Mouse (Mus musculus) thymus, adult 2 months (tissue): ENCODE results near the gene Apol10b.

Experiments used
- CTCF ChIP-seq: fragments of 200-500 bp; IDR thresholded peaks from 2 replicates; pipeline ENCODE4 v1.5.1; 2012; ENCODE audit warnings: mild to moderate bottlenecking, control low read depth, low read length, moderate library complexity, borderline replicate concordance; ENCODE audit not compliant: control insufficient read depth, poor library complexity, insufficient read depth; ENCODE audit errors: extremely low read depth
- POLR2A ChIP-seq: fragments of 200-500 bp; IDR thresholded peaks from 2 replicates; pipeline ENCODE4 v1.6.1; 2012; ENCODE audit warnings: mild to moderate bottlenecking, low read length, control low read depth, moderate library complexity; ENCODE audit not compliant: control insufficient read depth, poor library complexity, insufficient read depth; ENCODE audit errors: extremely low read depth

DNA sequence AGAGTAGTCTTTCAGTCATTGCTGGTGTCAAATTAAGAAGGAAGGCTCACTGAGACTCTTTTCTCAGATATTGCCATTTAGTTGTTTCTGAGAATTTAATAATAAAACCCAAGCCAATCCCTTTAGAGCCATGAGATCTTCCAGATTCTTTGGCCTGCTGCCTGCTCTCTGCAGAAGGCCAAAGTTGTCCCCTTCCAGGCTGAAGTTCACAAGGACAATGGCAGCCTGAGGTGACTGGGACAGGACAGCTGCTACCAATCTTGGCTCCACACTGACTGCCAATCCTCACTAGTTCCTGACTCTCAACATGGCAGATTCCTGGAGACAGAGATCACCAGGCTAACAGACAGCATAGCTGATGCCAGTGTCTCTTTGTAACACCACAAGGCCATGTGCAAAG lies 8.9 kb downstream of the Apol10b start:
- TF ChIP-seq POLR2A: no peak
- TF ChIP-seq CTCF: no peak
